Mouse (Mus musculus): ENCODE measurements around the gene Cux2. TPM values are rescaled to one million over a fixed set of nuclear protein-coding genes. Genes with fewer than 3 reads are reported as not detected.
A peak's percentile ranks its signal among the peaks of the same experiment; 100 is the strongest.

Cux2 gene
- polyA plus RNA-seq, 1 experiment from 2014 or later = 19.9 TPM

GRCm38 (mm10) chr5:122032471-122033166 lies 17.3 kb downstream of the Cux2 start:
- Histone ChIP-seq H3K9ac (replicated peaks) (0 out of 2 replicates have a peak overlapping the region, but pooled peaks have one; percentile 11), H3K4me2 (peak overlapping the region; percentile 21; the same call in 1 of the 2 replicates), H3K27ac (replicated peaks) (no peak overlapping the region), H3K27me3 (replicated peaks) (no peaks in the 10 kb centered on the region), H3K36me3 (peaks cover 13% of the 10 kb centered on the region), H3K9me3 (replicated peaks) (no peaks in the 10 kb centered on the region), H3K4me3 (replicated peaks) (no peak overlapping the region), H3K4me1 (peaks cover 25% of the 10 kb centered on the region)
- WGBS = 24% methylated on average over 19 of the region's 19 CpGs
- peak; percentile 64; the same call in 1 of the 2 replicates for ATAC-seq (ENCODE audit: low FRiP score)

GRCm38 (mm10) chr5:122031146-122031545 lies 18.8 kb downstream of the Cux2 start:
- peaks cover 3% of the 10 kb centered on the region for H3K36me3 ChIP-seq
- no peak for ATAC-seq (ENCODE audit: low FRiP score)
- H3K9ac ChIP-seq (replicated peaks) = no peak overlapping the region
- H3K4me3 ChIP-seq (replicated peaks) = no peak overlapping the region
- WGBS = 73% methylated on average over 12 of the region's 12 CpGs
- H3K4me2 ChIP-seq = no peak overlapping the region
- H3K27me3 ChIP-seq (replicated peaks) = no peaks in the 10 kb centered on the region
- H3K27ac ChIP-seq (replicated peaks) = no peak overlapping the region
- peaks cover 25% of the 10 kb centered on the region for H3K4me1 ChIP-seq
- H3K9me3 ChIP-seq (replicated peaks) = no peaks in the 10 kb centered on the region

- Histone ChIP-seq H3K9ac (replicated peaks) (no peak overlapping the region), H3K36me3 (no peaks in the 10 kb centered on the region), H3K4me2 (no peak overlapping the region), H3K4me1 (peaks cover 25% of the 10 kb centered on the region), H3K27me3 (replicated peaks) (no peaks in the 10 kb centered on the region), H3K4me3 (replicated peaks) (no peak overlapping the region), H3K27ac (replicated peaks) (no peak overlapping the region), H3K9me3 (replicated peaks) (no peaks in the 10 kb centered on the region)
- no peak for ATAC-seq (ENCODE audit: low FRiP score)
- 65% methylated on average over 9 of the region's 11 CpGs for WGBS
These were observed 19.3 kb downstream of the Cux2 start for GRCm38 (mm10) chr5:122030640-122031039.

- no peak for ATAC-seq (ENCODE audit: low FRiP score)
These were observed 23.1 kb downstream of the Cux2 start for GRCm38 (mm10) chr5:122026771-122027170.

GRCm38 (mm10) chr5:122026284-122026683 lies 23.6 kb downstream of the Cux2 start:
- Histone ChIP-seq H3K9ac (replicated peaks) (no peak overlapping the region), H3K4me2 (no peak overlapping the region), H3K4me1 (peaks cover 4% of the 10 kb centered on the region; the same call in 1 of the 2 replicates), H3K4me3 (replicated peaks) (no peak overlapping the region), H3K36me3 (no peaks in the 10 kb centered on the region; the same call in 1 of the 2 replicates), H3K27me3 (replicated peaks) (no peaks in the 10 kb centered on the region), H3K27ac (replicated peaks) (no peak overlapping the region), H3K9me3 (replicated peaks) (no peaks in the 10 kb centered on the region)
- WGBS = 88% methylated on average over 7 of the region's 7 CpGs
- no peak for ATAC-seq (ENCODE audit: low FRiP score)

More at GRCm38 (mm10) chr5:122026771-122027170, 23.1 kb downstream of the Cux2 start:
- peaks cover 9% of the 10 kb centered on the region for H3K4me1 ChIP-seq
- no peak overlapping the region for H3K9ac ChIP-seq (replicated peaks)
- H3K4me3 ChIP-seq (replicated peaks) = no peak overlapping the region
- H3K27ac ChIP-seq (replicated peaks) = no peak overlapping the region
- WGBS = 79% methylated on average over 9 of the region's 9 CpGs
- no peaks in the 10 kb centered on the region for H3K9me3 ChIP-seq (replicated peaks)
- H3K36me3 ChIP-seq = no peaks in the 10 kb centered on the region; the same call in 1 of the 2 replicates
- no peak overlapping the region for H3K4me2 ChIP-seq
- H3K27me3 ChIP-seq (replicated peaks) = no peaks in the 10 kb centered on the region

- WGBS = 93% methylated on average over 11 of the region's 11 CpGs
- no peak overlapping the region for H3K9ac ChIP-seq (replicated peaks)
- no peak overlapping the region for H3K4me2 ChIP-seq
- no peaks in the 10 kb centered on the region for H3K4me1 ChIP-seq
- H3K4me3 ChIP-seq (replicated peaks) = no peak overlapping the region
- no peak for ATAC-seq (ENCODE audit: low FRiP score)
- H3K9me3 ChIP-seq (replicated peaks) = no peaks in the 10 kb centered on the region
- no peaks in the 10 kb centered on the region for H3K27me3 ChIP-seq (replicated peaks)
- H3K36me3 ChIP-seq = no peaks in the 10 kb centered on the region; the same call in 1 of the 2 replicates
- H3K27ac ChIP-seq (replicated peaks) = no peak overlapping the region
These were observed 24.8 kb downstream of the Cux2 start for GRCm38 (mm10) chr5:122025117-122025516.

- Histone ChIP-seq H3K4me1 (peaks cover 31% of the 10 kb centered on the region), H3K4me2 (no peak overlapping the region), H3K4me3 (replicated peaks) (no peak overlapping the region), H3K36me3 (no peaks in the 10 kb centered on the region; the same call in 1 of the 2 replicates), H3K9me3 (replicated peaks) (no peaks in the 10 kb centered on the region), H3K9ac (replicated peaks) (no peak overlapping the region), H3K27ac (replicated peaks) (no peak overlapping the region), H3K27me3 (replicated peaks) (no peaks in the 10 kb centered on the region)
- 57% methylated on average over 17 of the region's 17 CpGs for WGBS
- no peak for ATAC-seq (ENCODE audit: low FRiP score)
These were observed 30.6 kb downstream of the Cux2 start for GRCm38 (mm10) chr5:122019288-122019687.

- WGBS = 43% methylated on average over 9 of the region's 9 CpGs
These were observed 32.1 kb downstream of the Cux2 start for GRCm38 (mm10) chr5:122017778-122018177.

GRCm38 (mm10) chr5:122017269-122017668 lies 32.6 kb downstream of the Cux2 start:
- ATAC-seq (ENCODE audit: low FRiP score) = peak; percentile 33; the same call in 1 of the 2 replicates
- Histone ChIP-seq H3K9me3 (replicated peaks) (no peaks in the 10 kb centered on the region), H3K27ac (replicated peaks) (no peak overlapping the region), H3K4me3 (replicated peaks) (no peak overlapping the region), H3K27me3 (replicated peaks) (no peaks in the 10 kb centered on the region), H3K9ac (replicated peaks) (no peak overlapping the region), H3K4me1 (peaks cover 35% of the 10 kb centered on the region), H3K4me2 (no peak overlapping the region), H3K36me3 (no peaks in the 10 kb centered on the region)
- WGBS = 40% methylated on average over 13 of the region's 13 CpGs

More at GRCm38 (mm10) chr5:122017778-122018177, 32.1 kb downstream of the Cux2 start:
- Histone ChIP-seq H3K4me1 (peaks cover 35% of the 10 kb centered on the region), H3K9ac (replicated peaks) (no peak overlapping the region), H3K27me3 (replicated peaks) (no peaks in the 10 kb centered on the region), H3K4me3 (replicated peaks) (no peak overlapping the region), H3K36me3 (no peaks in the 10 kb centered on the region; the same call in 1 of the 2 replicates), H3K4me2 (no peak overlapping the region), H3K27ac (replicated peaks) (no peak overlapping the region), H3K9me3 (replicated peaks) (no peaks in the 10 kb centered on the region)
- no peak for ATAC-seq (ENCODE audit: low FRiP score)

- H3K27me3 ChIP-seq (replicated peaks) = no peaks in the 10 kb centered on the region
- no peak overlapping the region for H3K4me3 ChIP-seq (replicated peaks)
- no peak overlapping the region for H3K27ac ChIP-seq (replicated peaks)
- H3K4me1 ChIP-seq = peaks cover 35% of the 10 kb centered on the region
- no peak overlapping the region for H3K4me2 ChIP-seq
- H3K36me3 ChIP-seq = no peaks in the 10 kb centered on the region
- H3K9ac ChIP-seq (replicated peaks) = no peak overlapping the region
- no peaks in the 10 kb centered on the region for H3K9me3 ChIP-seq (replicated peaks)
- ATAC-seq (ENCODE audit: low FRiP score) = no peak
- 83% methylated on average over 6 of the region's 6 CpGs for WGBS
These were observed 33.2 kb downstream of the Cux2 start for GRCm38 (mm10) chr5:122016744-122017143.

GRCm38 (mm10) chr5:122015149-122015548 lies 34.8 kb downstream of the Cux2 start:
- ATAC-seq (ENCODE audit: low FRiP score) = no peak
- Histone ChIP-seq H3K27me3 (replicated peaks) (no peaks in the 10 kb centered on the region), H3K36me3 (no peaks in the 10 kb centered on the region), H3K9ac (replicated peaks) (no peak overlapping the region), H3K4me2 (no peak overlapping the region), H3K4me3 (replicated peaks) (no peak overlapping the region), H3K9me3 (replicated peaks) (no peaks in the 10 kb centered on the region), H3K4me1 (peaks cover 35% of the 10 kb centered on the region), H3K27ac (replicated peaks) (no peak overlapping the region)
- 74% methylated on average over 17 of the region's 17 CpGs for WGBS

GRCm38 (mm10) chr5:122014671-122015070 lies 35.2 kb downstream of the Cux2 start:
- no peak for ATAC-seq (ENCODE audit: low FRiP score)
- peaks cover 34% of the 10 kb centered on the region for H3K4me1 ChIP-seq

More at GRCm38 (mm10) chr5:122014671-122015070, 35.2 kb downstream of the Cux2 start:
- Histone ChIP-seq H3K36me3 (no peaks in the 10 kb centered on the region), H3K9me3 (replicated peaks) (0 out of 2 replicates have a peak, but pooled peaks cover 2% of the 10 kb centered on the region), H3K4me2 (no peak overlapping the region), H3K9ac (replicated peaks) (no peak overlapping the region), H3K27ac (replicated peaks) (no peak overlapping the region), H3K27me3 (replicated peaks) (no peaks in the 10 kb centered on the region), H3K4me3 (replicated peaks) (no peak overlapping the region)
- 83% methylated on average over 8 of the region's 8 CpGs for WGBS
